Mouse (Mus musculus): ENCODE measurements around the gene Gm40193.

Gm40193 gene

GRCm38 (mm10) chr11:70506385-70506784 lies 26.4 kb downstream of the Gm40193 start:
- DNase-seq (ENCODE audit: low spot score in 2 of 2) = peak; percentile 44 to 66

DNA sequence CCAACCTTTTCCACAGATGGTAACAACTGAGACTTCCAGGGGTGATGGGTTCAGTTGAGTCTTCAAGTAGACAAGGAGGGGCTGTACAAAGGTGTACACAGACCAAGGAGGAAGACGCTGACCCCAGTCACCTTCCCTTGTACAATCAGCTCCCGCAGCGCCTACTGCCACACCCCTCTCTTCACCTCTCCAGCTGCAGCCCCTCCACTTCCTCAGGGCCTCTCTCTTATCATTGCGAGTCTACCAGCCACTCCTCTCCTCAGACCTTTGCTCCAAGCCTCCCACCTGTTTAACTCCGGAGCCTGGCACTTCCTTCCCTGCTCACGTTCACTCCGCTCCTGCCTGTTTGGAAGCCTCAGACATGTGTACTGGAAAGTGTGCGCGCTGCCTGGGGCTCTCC lies 27.8 kb downstream of the Gm40193 start, which contains the start of gene Tm4sf5:
Gene Tm4sf5 (plus strand): TSS at position 275 of the 400 bp plus-strand sequence.
- no peak for DNase-seq (ENCODE audit: low spot score in 2 of 2)

GRCm38 (mm10) chr11:70502018-70502417 lies 30.7 kb downstream of the Gm40193 start:
- no peak for DNase-seq (ENCODE audit: low spot score in 2 of 2)

- no peak for DNase-seq (ENCODE audit: low spot score in 2 of 2)
Measured at GRCm38 (mm10) chr11:70500476-70500812, 32.3 kb downstream of the Gm40193 start.

DNA sequence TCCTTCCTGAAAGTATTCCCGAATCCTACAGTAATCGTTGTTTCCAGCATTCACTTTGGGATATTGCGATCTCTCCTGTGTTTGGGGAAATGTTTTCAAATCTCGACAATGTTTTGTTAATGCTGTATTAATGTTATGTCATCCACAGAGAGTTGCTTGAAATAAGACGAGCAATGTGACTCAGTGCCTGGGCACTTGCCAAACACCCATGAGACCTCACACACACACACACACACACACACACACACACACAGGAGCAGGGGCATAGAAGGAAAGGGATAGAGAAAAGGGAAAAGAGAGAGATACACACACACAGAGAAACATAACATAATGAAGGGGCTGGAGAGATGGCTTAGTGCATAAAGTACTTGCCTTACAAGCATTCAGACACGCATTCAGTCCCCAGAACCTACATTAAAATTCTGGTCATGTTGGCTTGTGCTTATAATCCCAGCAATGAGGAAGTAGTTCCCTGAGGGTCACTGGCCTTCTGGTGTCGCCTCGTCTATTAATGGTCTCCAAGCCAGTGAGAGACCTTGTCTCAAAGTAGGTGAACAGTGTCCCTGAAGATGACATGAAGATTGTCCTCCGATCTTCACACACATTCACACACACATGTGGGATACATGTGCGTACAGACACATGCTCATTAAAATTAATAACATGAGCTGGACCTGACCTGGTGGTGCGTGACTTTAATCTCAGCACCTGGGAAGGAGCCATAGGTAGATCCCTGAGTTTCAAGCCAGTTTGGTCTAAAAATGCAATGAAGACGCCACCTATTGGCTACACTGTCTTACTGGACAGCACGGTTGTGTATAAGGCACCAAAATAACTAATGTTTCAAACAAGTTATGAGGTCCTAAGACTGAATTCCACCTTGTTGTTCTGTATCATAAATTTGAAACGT lies 32.9 kb downstream of the Gm40193 start:
- no peak for DNase-seq (ENCODE audit: low spot score in 2 of 2)

DNA sequence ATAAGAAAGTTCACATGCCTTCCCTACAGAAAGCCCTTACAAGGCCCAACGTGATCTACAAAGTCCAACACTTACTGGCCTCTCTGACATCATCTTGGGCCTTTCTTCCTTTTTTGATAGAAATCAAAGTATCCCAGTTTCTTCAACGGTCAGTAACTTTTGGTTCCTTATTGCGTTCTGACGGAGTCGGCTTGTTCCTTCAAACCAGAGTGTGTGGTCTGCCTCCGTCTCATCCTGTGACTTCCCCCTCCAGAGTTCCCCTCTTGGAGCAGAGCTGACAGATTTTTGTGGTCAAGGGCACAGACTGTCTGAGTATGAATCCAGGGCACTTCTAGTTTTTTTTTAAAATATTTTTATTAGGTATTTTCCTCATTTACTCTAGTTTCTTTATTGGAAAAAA lies 43.1 kb downstream of the Gm40193 start:
- DNase-seq (ENCODE audit: low spot score in 2 of 2) = no peak

DNA sequence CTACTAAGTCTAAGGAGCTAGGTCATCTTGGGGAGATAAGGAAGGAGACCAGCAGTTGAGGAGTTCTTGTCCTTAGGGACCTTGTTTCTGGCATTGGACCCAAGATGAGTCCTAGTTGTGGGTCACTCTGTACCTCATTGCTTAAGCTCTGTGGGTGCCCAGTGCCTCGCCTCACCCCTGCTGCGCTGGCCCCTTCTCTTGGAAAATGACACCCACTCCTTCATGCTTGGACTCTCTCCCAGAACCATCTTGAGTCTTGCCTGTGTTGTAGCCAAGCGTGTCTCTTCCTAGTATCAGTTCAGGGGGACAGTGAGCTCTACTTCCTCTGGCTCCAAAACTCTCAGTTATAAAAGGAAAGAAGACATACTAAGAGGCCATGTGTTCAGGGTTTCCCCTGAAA lies 43.6 kb downstream of the Gm40193 start:
- no peak for DNase-seq (ENCODE audit: low spot score in 2 of 2)

- DNase-seq (ENCODE audit: low spot score in 2 of 2) = no peak
Measured at GRCm38 (mm10) chr11:70487816-70488215, 44.9 kb downstream of the Gm40193 start.

GRCm38 (mm10) chr11:70485498-70485897 lies 47.2 kb downstream of the Gm40193 start:
- DNase-seq (ENCODE audit: low spot score in 2 of 2) = no peak

Data from natural killer cell, adult 2 months (primary cell).